ENCODE assay signal across 15 mouse cellular contexts in genomic region chrX:48141481-48141880, GRCm38 (mm10). TPM values are rescaled to one million over a fixed set of nuclear protein-coding genes. Genes with fewer than 3 reads are reported as not detected.
A peak's percentile ranks its signal among the peaks of the same experiment; 100 is the strongest.
DNase-seq lines count a peak whose midpoint lies in the region; ATAC-seq lines count a peak whose summit lies in the region.
"Had no signal": no experiment of that assay in that cellular context is flagged by ENCODE, and none has a peak within 500 bp of the region (broad histone marks: within the 10 kb centered on the region; RNA-seq: fewer than 3 reads in every experiment).

No protein-coding gene starts in this region.

- no peak for DNase-seq in liver
- peak; percentile 46 to 48 for DNase-seq in spleen, adult 18-20 months
- DNase-seq in thymus, postnatal 25 days: peak; percentile 80
- DNase-seq in ovary, postnatal 36 days (ENCODE audit: low spot score): no peak
- DNase-seq: embryo, embryonic 11 days; kidney, postnatal 36 days; lung, adult 2 months; midbrain, embryonic 14.5 days had no signal

- peak overlapping the region; percentile 70 for H3K27ac ChIP-seq in liver, embryonic 16.5 days (ENCODE audit: low read length)
- no peak overlapping the region for H3K27ac ChIP-seq in hindbrain, embryonic 13.5 days
- no peak overlapping the region for H3K27ac ChIP-seq in kidney, embryonic 16.5 days (ENCODE audit: low read length)
- H3K27ac ChIP-seq: hindbrain, embryonic 14.5 days had no signal

- ATAC-seq in liver, embryonic 16.5 days (ENCODE audit: low read depth): no peak
- ATAC-seq in inflammation-experienced regulatory T-cells, adult 6 months: peak; percentile 38
- no peak for ATAC-seq in hindbrain, embryonic 13.5 days (ENCODE audit: low FRiP score)
- ATAC-seq in kidney, embryonic 16.5 days (ENCODE audit: low FRiP score, low TSS enrichment): no peak

- peaks cover 33% of the 10 kb centered on the region for H3K4me1 ChIP-seq in liver, embryonic 16.5 days (ENCODE audit: control insufficient read depth, low read depth, low read length)
- peaks cover 9% of the 10 kb centered on the region; the same call in 1 of the 2 replicates for H3K4me1 ChIP-seq in hindbrain, embryonic 13.5 days (replicated peaks)
- H3K4me1 ChIP-seq in kidney, embryonic 16.5 days (ENCODE audit: insufficient read depth, low read length): no peaks in the 10 kb centered on the region

- no peaks in the 10 kb centered on the region for H3K27me3 ChIP-seq in liver, embryonic 16.5 days (ENCODE audit: control insufficient read depth, insufficient read depth, low read depth, low read length)
- H3K27me3 ChIP-seq in hindbrain, embryonic 13.5 days: no peaks in the 10 kb centered on the region
- no peaks in the 10 kb centered on the region; the same call in 1 of the 2 replicates for H3K27me3 ChIP-seq in kidney, embryonic 16.5 days (ENCODE audit: insufficient read depth, low read length)

- no peak overlapping the region for H3K4me2 ChIP-seq in liver, embryonic 16.5 days (ENCODE audit: low read depth, low read length)
- no peak overlapping the region for H3K4me2 ChIP-seq in hindbrain, embryonic 13.5 days
- H3K4me2 ChIP-seq in kidney, embryonic 16.5 days (replicated peaks; ENCODE audit: low read depth, low read length): no peak overlapping the region
- H3K4me2 ChIP-seq: heart, embryonic 11.5 days; hindbrain, embryonic 14.5 days had no signal

- H3K9ac ChIP-seq in liver, embryonic 16.5 days (ENCODE audit: low read depth, low read length): no peak overlapping the region
- H3K9ac ChIP-seq in hindbrain, embryonic 13.5 days: no peak overlapping the region
- H3K9ac ChIP-seq in kidney, embryonic 16.5 days (replicated peaks; ENCODE audit: low read length): no peak overlapping the region
- H3K9ac ChIP-seq: hindbrain, embryonic 14.5 days had no signal

- no peaks in the 10 kb centered on the region for H3K9me3 ChIP-seq in liver, embryonic 16.5 days (replicated peaks; ENCODE audit: control insufficient read depth, low read length)
- H3K9me3 ChIP-seq in hindbrain, embryonic 13.5 days: no peaks in the 10 kb centered on the region
- H3K9me3 ChIP-seq in kidney, embryonic 16.5 days (ENCODE audit: low read length): no peaks in the 10 kb centered on the region

- no peak overlapping the region for H3K4me3 ChIP-seq in liver, embryonic 16.5 days (ENCODE audit: low read depth, low read length)
- H3K4me3 ChIP-seq in hindbrain, embryonic 13.5 days: no peak overlapping the region
- H3K4me3 ChIP-seq in kidney, embryonic 16.5 days (ENCODE audit: low read length): no peak overlapping the region

- no peaks in the 10 kb centered on the region for H3K36me3 ChIP-seq in liver, embryonic 16.5 days (ENCODE audit: control insufficient read depth, insufficient read depth)
- H3K36me3 ChIP-seq in hindbrain, embryonic 13.5 days: no peaks in the 10 kb centered on the region
- no peaks in the 10 kb centered on the region for H3K36me3 ChIP-seq in kidney, embryonic 16.5 days (ENCODE audit: insufficient read depth, low read length)

- WGBS in liver, embryonic 16.5 days (ENCODE audit: insufficient replicate concordance): 25% methylated on average over 6 of the region's 6 CpGs
- 79% methylated on average over 6 of the region's 6 CpGs for WGBS in hindbrain, embryonic 13.5 days
- 75% methylated on average over 6 of the region's 6 CpGs for WGBS in kidney, embryonic 16.5 days

RNA-seq across cellular contexts. Expression of gene Sash3, which starts 4.8 kb away (rescaled TPM):
- polyA plus RNA-seq in liver, embryonic 16.5 days (2015; fragmentation: Nextera tagmentation; extraction: Ambion mirVana): 9.6 and 9.7 TPM in 2 replicates
- polyA plus RNA-seq in inflammation-experienced regulatory T-cells, adult 6 months (2017; shearing (Covaris generic)): 100 to 1,000 TPM; 303 to 376 (median 360) TPM
- polyA plus RNA-seq in hindbrain, embryonic 13.5 days (2015; fragmentation: Nextera tagmentation; extraction: Ambion mirVana): 1.1 and 1.3 TPM in 2 replicates
- polyA plus RNA-seq in kidney, embryonic 16.5 days (2015; fragmentation: Nextera tagmentation; extraction: Ambion mirVana): 1.7 and 2.0 TPM in 2 replicates
- polyA plus RNA-seq: C2C12 had no signal

RNA-seq across cellular contexts. Expression of gene Xpnpep2, which starts 33.0 kb away (rescaled TPM):
- polyA plus RNA-seq in liver, embryonic 16.5 days (2015; fragmentation: Nextera tagmentation; extraction: Ambion mirVana): 0.04 TPM in 1 of 2 replicates, not detected in the other
- polyA plus RNA-seq in inflammation-experienced regulatory T-cells, adult 6 months (2017; shearing (Covaris generic)): 1 to 10 TPM in 1 of 3 experiments, under 1 TPM in 2; 0.50 to 2.7 (median 0.71) TPM
- polyA plus RNA-seq in hindbrain, embryonic 13.5 days (2015; fragmentation: Nextera tagmentation; extraction: Ambion mirVana): 0.69 and 0.78 TPM in 2 replicates
- polyA plus RNA-seq in kidney, embryonic 16.5 days (2015; fragmentation: Nextera tagmentation; extraction: Ambion mirVana): 7.8 and 8.3 TPM in 2 replicates

Comparison
In these comparisons a context has a peak if more than half of its experiments do, and no peak if none do; other contexts are left out.
1. DNase-seq: peak in spleen, adult 18-20 months (2 of 2) and thymus, postnatal 25 days (single experiment); none in liver (single experiment) and ovary, postnatal 36 days (single experiment).
2. RNA of gene Sash3, which starts 4.8 kb away (polyA plus RNA-seq): 303 to 376 TPM in inflammation-experienced regulatory T-cells, adult 6 months; 9.6 to 9.7 TPM in liver, embryonic 16.5 days, 1.7 to 2.0 TPM in kidney, embryonic 16.5 days and 1.1 to 1.3 TPM in hindbrain, embryonic 13.5 days; every median in the first group is over 10 times any median in the second.